Mouse (Mus musculus) C2C12 (cell line): Measurements from ENCODE around the gene Gm42742.

Source experiments
- CEBPB ChIP-seq: IDR thresholded peaks from one replicate; pipeline ENCODE4 v1.6.1; 2011; ENCODE audit warnings: low read depth, mild to moderate bottlenecking, control low read depth, moderate library complexity
- CTCF ChIP-seq: IDR thresholded peaks from one replicate; pipeline ENCODE4 v1.5.1; 2011; ENCODE audit not compliant: control insufficient read depth, insufficient read depth, insufficient read length
- MAX ChIP-seq: IDR thresholded peaks from one replicate; pipeline ENCODE4 v1.6.1; 2011; ENCODE audit warnings: mild to moderate bottlenecking, control low read depth
- MYOD1 ChIP-seq: IDR thresholded peaks from one replicate; pipeline ENCODE4 v1.6.1; 2011; ENCODE audit warnings: low read depth; ENCODE audit not compliant: control insufficient read depth, insufficient read length
- MYOG ChIP-seq: IDR thresholded peaks from one replicate; pipeline ENCODE4 v1.6.1; 2011; ENCODE audit not compliant: control insufficient read depth, insufficient read length; ENCODE audit errors: extremely low read depth
- USF1 ChIP-seq: IDR thresholded peaks from one replicate; pipeline ENCODE4 v1.6.1; 2011; ENCODE audit warnings: low read depth, mild to moderate bottlenecking, control low read depth, moderate library complexity

DNA sequence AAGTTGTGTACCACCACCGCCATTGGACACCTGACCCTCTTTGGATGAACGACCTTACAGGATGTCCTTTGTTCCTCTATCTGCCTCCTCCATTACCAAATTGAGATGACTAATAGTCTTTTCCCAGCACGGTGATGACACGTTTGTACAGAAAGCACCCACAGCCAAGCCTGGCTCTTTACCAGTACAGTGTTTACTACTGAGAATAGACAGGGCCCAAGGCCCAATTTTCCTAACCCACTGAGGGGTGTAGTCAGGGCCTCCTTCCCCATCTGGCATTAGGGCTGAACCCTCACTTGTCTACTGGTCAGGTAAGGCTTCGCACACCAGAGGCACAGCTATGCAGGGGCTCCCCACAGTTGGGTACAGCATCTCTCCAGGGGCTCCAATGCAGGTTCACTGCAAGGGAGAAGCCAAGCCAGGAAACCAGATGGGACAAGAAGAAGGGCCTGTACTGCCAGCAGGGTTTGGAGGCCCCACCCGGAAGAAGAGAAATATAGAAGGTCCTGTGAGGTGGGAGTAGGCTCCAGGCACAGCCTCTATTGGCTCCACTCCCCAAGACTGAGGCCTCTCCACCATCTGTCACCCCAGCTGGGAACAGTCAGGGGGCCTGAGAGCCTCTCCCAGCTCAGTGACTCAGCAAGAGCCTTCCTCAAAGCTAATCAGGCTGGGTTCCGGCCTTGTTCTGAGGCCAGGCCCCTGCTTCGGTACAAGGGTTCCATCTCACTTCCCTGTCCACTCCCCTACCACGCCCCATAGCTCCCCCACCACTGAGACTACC lies 12.5 kb downstream of the Gm42742 start:
- TF ChIP-seq CTCF (no peak), MAX (no peak), CEBPB (no peak), USF1 (no peak), MYOG (no peak), MYOD1 (no peak)
